Mouse (Mus musculus) heart, postnatal 0 days (tissue): ENCODE results near the gene Sned1.

Experiments
- CTCF ChIP-seq: IDR thresholded peaks from 2 replicates; pipeline ENCODE4 v1.5.1; 2016; ENCODE audit warnings: antibody characterized with exemption, control low read depth, low read depth
- EP300 ChIP-seq: IDR thresholded peaks from 2 replicates; pipeline ENCODE4 v1.6.1; 2016; ENCODE audit warnings: antibody characterized with exemption, low read depth

DNA sequence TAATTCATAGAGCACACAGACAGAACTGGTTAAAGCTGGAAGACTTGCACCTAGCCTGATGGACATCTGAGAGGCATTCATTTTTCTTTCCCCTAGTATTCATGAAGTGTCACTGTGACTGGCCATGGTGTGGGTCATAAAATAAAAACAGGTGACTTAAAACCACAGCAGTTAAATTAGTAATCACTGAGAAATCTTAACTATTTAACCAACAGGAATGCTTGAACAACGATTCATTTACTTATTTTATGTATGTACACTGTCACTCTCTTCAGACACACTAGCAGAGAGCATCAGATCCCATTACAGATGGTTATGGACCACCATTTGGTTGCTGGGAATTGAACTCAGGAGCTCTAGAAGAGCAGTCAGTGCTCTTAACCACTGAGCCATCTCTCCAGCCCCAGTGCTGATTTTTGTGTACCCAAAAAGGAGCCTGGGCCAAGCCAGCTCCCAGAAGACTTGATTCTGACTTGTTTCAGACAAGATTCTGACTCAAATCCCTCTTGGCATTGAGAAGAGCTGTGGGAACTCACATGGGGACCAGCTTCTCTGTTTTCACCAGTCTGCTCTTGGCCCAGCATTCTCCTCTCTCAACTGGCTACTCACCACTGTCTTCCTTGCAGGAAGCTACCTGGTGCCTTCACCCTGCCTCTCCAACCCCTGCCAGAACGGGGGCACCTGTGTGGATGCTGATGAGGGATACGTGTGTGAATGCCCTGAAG, 35.0 kb downstream of the Sned1 start:
- TF ChIP-seq CTCF (no peak), EP300 (no peak)
